Mouse (Mus musculus) small intestine, adult 2 months (tissue): Measurements from ENCODE around the gene Mtss1l. TPM values are rescaled to one million over a fixed set of nuclear protein-coding genes. Genes with fewer than 3 reads are reported as not detected.

ENCODE experiments used
- H3K27ac ChIP-seq: fragments of 200-500 bp; 2 replicates; pipeline ENCODE4 v1.5.1; 2012; ENCODE audit warnings: low read depth, low read length, control low read depth, inconsistent platforms; ENCODE audit not compliant: insufficient read depth
- H3K27me3 ChIP-seq: fragments of 200-500 bp; 2 replicates; pipeline ENCODE4 v1.6.1; 2012; ENCODE audit warnings: mild to moderate bottlenecking, moderate library complexity, low read length, inconsistent platforms; ENCODE audit not compliant: control insufficient read depth, insufficient read depth
- H3K36me3 ChIP-seq: fragments of 200-500 bp; 2 replicates; pipeline ENCODE4 v1.6.1; 2012; ENCODE audit warnings: mild to moderate bottlenecking, low read length, control low read depth, inconsistent platforms; ENCODE audit not compliant: control insufficient read depth, insufficient read depth
- H3K4me1 ChIP-seq: fragments of 200-500 bp; 2 replicates; pipeline ENCODE4 v1.6.1; 2012; ENCODE audit warnings: low read length, inconsistent platforms, mixed read lengths; ENCODE audit not compliant: control insufficient read depth, insufficient read depth, insufficient read length
- H3K4me3 ChIP-seq: fragments of 200-500 bp; 2 replicates; pipeline ENCODE4 v1.5.1; 2012; ENCODE audit warnings: low read depth, mild to moderate bottlenecking, control low read depth, inconsistent platforms, low read length, moderate library complexity
- CTCF ChIP-seq: fragments of 200-500 bp; IDR thresholded peaks from 2 replicates; pipeline ENCODE4 v1.5.1; 2012; ENCODE audit warnings: low read depth, mild to moderate bottlenecking, control low read depth, inconsistent platforms, low read length, moderate library complexity, mixed read lengths; ENCODE audit not compliant: insufficient replicate concordance, insufficient read length; ENCODE audit errors: extremely low read depth
- POLR2A ChIP-seq: fragments of 200-500 bp; IDR thresholded peaks from 2 replicates; pipeline ENCODE4 v1.6.1; 2012; ENCODE audit warnings: low read depth, mild to moderate bottlenecking, control low read depth, inconsistent platforms, low read length, moderate library complexity
- WGBS: fragments of 180-500 bp; shearing (Covaris S2); methylation state at CpG from one replicate; pipeline ENCODE4 v1.1.7; 2018; 5-methylcytosine and 5-hydroxymethylcytosine counted together
- polyA plus RNA-seq: library from polyadenylated mRNA; depleted of rRNA; stranded (reverse); fragments of >200 nt; gene quantifications from 2 replicates; pipeline ENCODE4 v1.2.3, GENCODE M21; 2012

Gene Mtss1l
- polyA plus RNA-seq, 1 experiment: 21.9 TPM

DNA sequence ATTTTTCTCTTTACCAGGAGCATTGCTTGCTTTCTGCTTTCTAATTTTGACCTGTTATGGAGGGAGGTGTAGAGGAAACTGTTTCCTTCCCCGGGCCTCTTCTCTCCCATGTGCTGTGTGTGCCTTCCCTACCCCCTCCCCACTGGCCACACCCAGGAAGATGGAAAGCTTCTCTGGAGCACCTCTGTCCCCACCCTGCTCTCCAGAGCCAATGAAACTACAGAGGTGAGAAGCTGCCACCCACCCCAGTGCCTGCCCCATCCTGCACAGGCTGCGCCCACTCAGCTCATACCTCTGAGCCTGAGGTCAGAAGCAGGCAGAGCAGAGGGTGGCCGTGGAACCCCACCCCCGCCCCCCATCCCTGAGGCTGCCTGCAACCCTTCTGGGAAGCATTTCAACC is 33.4 kb downstream of the Mtss1l start:
- no peak overlapping the region for H3K27ac ChIP-seq
- 52% methylated on average over 4 of the region's 4 CpGs for WGBS
- H3K4me1 ChIP-seq: no peaks in the 10 kb centered on the region
- no peak overlapping the region for H3K4me3 ChIP-seq
- no peaks in the 10 kb centered on the region for H3K36me3 ChIP-seq
- TF ChIP-seq POLR2A (no peak), CTCF (no peak)
- no peaks in the 10 kb centered on the region for H3K27me3 ChIP-seq

GRCm38 (mm10) chr8:110755511-110756170 is 34.4 kb downstream of the Mtss1l start:
- H3K4me1 ChIP-seq: no peaks in the 10 kb centered on the region
- no peaks in the 10 kb centered on the region for H3K36me3 ChIP-seq
- 71% methylated on average over 15 of the region's 15 CpGs for WGBS
- no peak overlapping the region for H3K27ac ChIP-seq
- TF ChIP-seq CTCF (no peak), POLR2A (no peak)
- H3K27me3 ChIP-seq: no peaks in the 10 kb centered on the region
- no peak overlapping the region for H3K4me3 ChIP-seq

- no peaks in the 10 kb centered on the region for H3K36me3 ChIP-seq
- 88% methylated on average over 5 of the region's 5 CpGs for WGBS
Measured at GRCm38 (mm10) chr8:110756196-110756595, 34.9 kb downstream of the Mtss1l start.

DNA sequence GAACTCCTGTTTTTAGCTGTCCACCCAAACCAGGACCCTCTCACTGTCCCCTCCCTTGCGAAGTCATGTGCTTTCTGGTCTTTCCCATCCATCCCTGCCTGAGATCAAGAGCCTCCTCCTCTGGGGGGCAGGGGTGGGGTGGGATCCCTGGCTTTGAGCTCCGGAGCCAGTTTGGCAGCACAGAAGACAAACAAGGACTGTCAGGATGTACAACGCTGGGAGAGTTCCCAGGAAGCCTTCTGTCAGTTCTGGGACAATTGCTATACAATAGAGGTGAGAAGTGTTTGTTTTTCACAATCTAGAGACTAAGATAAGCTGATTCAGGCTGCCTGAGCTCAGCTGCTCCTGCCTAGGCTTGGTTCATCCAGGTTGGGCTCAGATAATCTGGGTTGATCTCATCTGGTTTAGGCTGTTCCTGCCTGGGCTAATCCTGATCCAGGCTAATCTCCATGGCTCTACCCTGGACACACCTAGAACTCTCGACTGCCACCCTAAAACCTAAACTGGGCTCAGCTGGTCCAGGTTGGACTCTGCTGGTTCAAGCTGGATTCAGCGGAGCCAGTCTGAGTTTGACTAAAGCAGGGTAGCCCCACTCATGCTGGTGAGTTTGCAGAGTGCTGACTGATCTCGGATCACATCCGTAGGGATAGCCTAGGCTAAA is 39.1 kb downstream of the Mtss1l start:
- H3K4me1 ChIP-seq: no peaks in the 10 kb centered on the region
- no peak overlapping the region for H3K4me3 ChIP-seq
- H3K27ac ChIP-seq: peak overlapping the region; percentile 13; the same call in 1 of the 2 replicates
- no peaks in the 10 kb centered on the region for H3K27me3 ChIP-seq
- H3K36me3 ChIP-seq: no peaks in the 10 kb centered on the region
- WGBS: 68% methylated on average over 7 of the region's 7 CpGs
- TF ChIP-seq CTCF (no peak), POLR2A (no peak)

More at GRCm38 (mm10) chr8:110756196-110756595, 34.9 kb downstream of the Mtss1l start:
- Histone ChIP-seq H3K27ac (no peak overlapping the region), H3K4me1 (no peaks in the 10 kb centered on the region), H3K4me3 (no peak overlapping the region), H3K27me3 (no peaks in the 10 kb centered on the region)
- TF ChIP-seq CTCF: no peak
- no peak for TF ChIP-seq POLR2A

DNA sequence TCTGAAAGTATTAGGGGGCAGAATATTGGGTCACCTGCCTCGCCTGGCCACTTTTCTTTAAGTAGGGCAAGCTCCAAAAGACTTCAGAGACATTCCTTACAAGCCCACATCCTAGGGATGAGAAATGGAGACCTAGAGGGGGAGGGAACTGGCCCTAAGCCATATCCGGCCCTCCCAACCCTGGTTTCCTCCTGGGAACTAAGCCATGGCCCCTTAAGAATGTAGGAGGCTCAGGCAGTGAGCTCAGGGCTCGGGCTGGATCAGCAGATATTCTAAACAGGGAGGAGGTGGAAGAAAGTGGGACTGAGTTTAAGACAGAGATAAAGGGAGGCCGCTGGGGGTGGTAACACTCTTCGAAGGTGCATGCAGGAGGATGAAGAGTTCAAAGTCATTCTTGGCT is 39.9 kb downstream of the Mtss1l start:
- 49% methylated on average over 5 of the region's 5 CpGs for WGBS
- H3K4me3 ChIP-seq: no peak overlapping the region
- no peaks in the 10 kb centered on the region for H3K27me3 ChIP-seq
- no peak for TF ChIP-seq CTCF
- TF ChIP-seq POLR2A: no peak
- no peaks in the 10 kb centered on the region for H3K4me1 ChIP-seq
- H3K27ac ChIP-seq: peak overlapping the region; percentile 13; the same call in 1 of the 2 replicates
- H3K36me3 ChIP-seq: no peaks in the 10 kb centered on the region

GRCm38 (mm10) chr8:110761988-110762387 is 40.7 kb downstream of the Mtss1l start:
- Histone ChIP-seq H3K27me3 (no peaks in the 10 kb centered on the region), H3K4me3 (no peak overlapping the region), H3K4me1 (no peaks in the 10 kb centered on the region), H3K27ac (no peak overlapping the region), H3K36me3 (no peaks in the 10 kb centered on the region)
- TF ChIP-seq POLR2A: no peak
- peak; percentile 22; the same call in 1 of the 2 replicates for TF ChIP-seq CTCF
- WGBS: 52% methylated on average over 6 of the region's 6 CpGs

- no peaks in the 10 kb centered on the region for H3K36me3 ChIP-seq
- 94% methylated on average over 3 of the region's 3 CpGs for WGBS
- no peaks in the 10 kb centered on the region for H3K4me1 ChIP-seq
- H3K4me3 ChIP-seq: no peak overlapping the region
- no peak overlapping the region for H3K27ac ChIP-seq
- TF ChIP-seq POLR2A (no peak), CTCF (no peak)
- H3K27me3 ChIP-seq: no peaks in the 10 kb centered on the region
Measured at GRCm38 (mm10) chr8:110764671-110765070, 43.4 kb downstream of the Mtss1l start.
